Mouse (Mus musculus) adrenal gland, postnatal 0 days (tissue): ENCODE results near the gene 1110059G10Rik. TPM values are rescaled to one million over a fixed set of nuclear protein-coding genes. Genes with fewer than 3 reads are reported as not detected.

Experiments used
- polyA plus RNA-seq: library from polyadenylated mRNA; unstranded; fragments of >200 nt; fragmentation: Nextera tagmentation; extraction: Ambion mirVana; gene quantifications from 2 replicates; pipeline ENCODE4 v1.2.1, GENCODE M21; 2015

Gene 1110059G10Rik
- polyA plus RNA-seq, result 53.2 and 60.2 TPM in 2 replicates

DNA sequence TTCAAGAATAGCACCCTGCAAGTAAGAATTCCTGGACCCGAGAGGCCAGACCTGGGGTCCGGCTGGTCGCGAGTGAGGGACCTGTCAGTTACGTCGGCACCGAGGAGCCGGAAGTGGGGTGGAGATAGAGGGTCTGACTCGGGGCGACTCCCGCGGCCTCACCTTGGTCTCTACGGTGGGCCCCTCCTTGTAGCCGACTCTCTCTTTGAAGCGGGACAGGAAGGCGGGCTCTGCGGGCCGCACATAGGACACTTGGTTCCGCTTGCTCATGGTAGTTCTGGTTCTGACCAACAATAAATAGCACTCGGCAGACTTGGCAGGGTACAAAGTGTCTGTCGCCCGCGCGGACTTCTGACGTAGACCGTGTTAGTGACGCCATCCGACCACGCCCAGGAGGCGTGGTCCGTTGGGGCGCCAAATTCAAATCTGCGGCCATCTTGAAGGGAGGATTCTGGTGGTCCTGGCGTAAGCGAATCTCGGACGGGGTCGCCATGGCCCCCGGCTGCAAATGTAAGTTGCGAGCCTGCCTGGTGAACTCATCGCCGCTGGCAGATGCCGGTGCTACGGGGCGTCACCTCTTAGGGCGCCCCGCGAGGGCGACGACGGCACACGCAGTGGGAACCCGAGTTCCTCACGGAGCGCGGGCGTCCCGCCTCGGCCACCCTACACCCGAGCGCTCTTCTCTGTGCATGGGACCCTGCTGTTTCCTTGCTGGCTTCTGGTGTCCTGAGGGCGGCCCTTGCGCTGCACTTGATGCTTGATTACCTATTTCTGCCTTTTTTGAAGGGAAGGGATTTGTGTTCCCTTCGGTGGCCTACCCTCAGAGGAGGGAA is at the start of gene 1110059G10Rik, which contains the start of gene Kif15:
Gene 1110059G10Rik (minus strand): TSS at position 358 of the 833 bp plus-strand sequence.
Gene Kif15 (plus strand): TSS at position 404 of the 833 bp plus-strand sequence.

DNA sequence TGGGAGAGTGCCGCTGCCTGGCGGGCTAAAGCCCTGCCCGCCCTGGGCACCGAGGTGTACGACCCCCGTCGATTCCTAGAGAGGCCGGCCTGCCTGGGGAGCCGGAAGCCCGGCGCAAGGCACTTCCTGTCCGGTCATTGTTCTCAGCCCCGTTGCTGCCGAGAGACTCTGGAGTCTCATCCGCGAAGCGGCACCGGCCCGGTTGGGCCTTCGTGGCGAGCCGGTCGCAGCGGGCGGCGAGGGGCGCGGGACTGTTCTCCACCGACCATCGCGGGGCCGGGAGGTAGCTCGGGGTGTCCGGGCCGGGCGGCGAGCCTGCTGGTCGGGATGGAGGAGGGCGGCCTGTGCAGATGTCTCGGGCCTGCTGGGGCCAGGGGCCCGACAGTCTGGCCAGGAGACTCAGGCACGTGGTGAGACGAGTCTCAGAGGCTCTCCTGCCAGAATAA is 27.8 kb downstream of the 1110059G10Rik start, which contains the start of gene Zfp105:
Gene Zfp105 (plus strand): TSS at position 137 of the 446 bp plus-strand sequence.

Other genes starting within 250 kb of the 1110059G10Rik start
- gene Topaz1, start 203.7 kb downstream of the 1110059G10Rik start, polyA plus RNA-seq, result 0.03 and 0.05 TPM in 2 replicates
- 7.0 and 9.1 TPM in 2 replicates for gene Tcaim, start 145.5 kb downstream of the 1110059G10Rik start, polyA plus RNA-seq
- gene Gm35549, start 107.0 kb downstream of the 1110059G10Rik start, polyA plus RNA-seq, result 0.47 TPM in 1 of 2 replicates, not detected in the other
- 18.7 and 29.7 TPM in 2 replicates for gene Zfp445, start 85.0 kb downstream of the 1110059G10Rik start, polyA plus RNA-seq
- gene Zkscan7, start 65.3 kb downstream of the 1110059G10Rik start, polyA plus RNA-seq, result 3.0 and 3.9 TPM in 2 replicates
- gene Zfp105, start 27.9 kb downstream of the 1110059G10Rik start, polyA plus RNA-seq, result 9.1 TPM in 2 replicates
- gene Kif15, start within 50 bp of the 1110059G10Rik start, polyA plus RNA-seq, result 7.9 and 11.4 TPM in 2 replicates
- gene Tmem42, start 70.3 kb upstream of the 1110059G10Rik start, polyA plus RNA-seq, result 43.7 and 50.4 TPM in 2 replicates
- 0.49 and 0.90 TPM in 2 replicates for gene Tgm4, start 83.7 kb upstream of the 1110059G10Rik start, polyA plus RNA-seq
- 39.8 and 66.9 TPM in 2 replicates for gene Zdhhc3, start 162.2 kb upstream of the 1110059G10Rik start, polyA plus RNA-seq
- 83.0 and 93.8 TPM in 2 replicates for gene Exosc7, start 162.2 kb upstream of the 1110059G10Rik start, polyA plus RNA-seq
- gene Clec3b, start 199.9 kb upstream of the 1110059G10Rik start, polyA plus RNA-seq, result 28.7 and 34.3 TPM in 2 replicates